Comparison of ENCODE assay signal across 8 mouse cellular contexts in genomic region chr5:113133080-113133491, GRCm38 (mm10). TPM values are rescaled to one million over a fixed set of nuclear protein-coding genes. Genes with fewer than 3 reads are reported as not detected.
DNase-seq lines count a peak whose midpoint lies in the region; ATAC-seq lines count a peak whose summit lies in the region.

No protein-coding gene starts in this region.

- peak; percentile 45 for DNase-seq in embryo, embryonic 9.5 days (ENCODE audit: extremely low spot score)
- DNase-seq in heart, adult 18-20 months = peak; percentile 70 to 88
- DNase-seq in kidney, adult 11 months = peak; percentile 58
- DNase-seq in skeletal muscle tissue, adult 2 months (ENCODE audit: low read depth, low spot score) = peak; percentile 48
- no peak for DNase-seq in cerebellum, adult 11-12 months
- no peak for DNase-seq in spleen, postnatal 4 days (ENCODE audit: low spot score in 2 of 2)

- no peak overlapping the region for H3K4me3 ChIP-seq in lung, embryonic 15.5 days

- H3K36me3 ChIP-seq in lung, embryonic 15.5 days = no peaks in the 10 kb centered on the region

- peak; percentile 75 for ATAC-seq in lung, embryonic 15.5 days (ENCODE audit: borderline replicate concordance, extremely low read depth, low FRiP score, low TSS enrichment)
- ATAC-seq in erythroid progenitor cell, adult 5-6 weeks (replicated peaks; ENCODE audit: low FRiP score, poor library complexity, severe bottlenecking) = no peak

- peaks cover 10% of the 10 kb centered on the region; the same call in 1 of the 2 replicates for H3K27me3 ChIP-seq in lung, embryonic 15.5 days

- peak overlapping the region; percentile 3; the same call in 1 of the 2 replicates for H3K4me2 ChIP-seq in lung, embryonic 15.5 days

- H3K4me1 ChIP-seq in lung, embryonic 15.5 days = peaks cover 61% of the 10 kb centered on the region

- peak overlapping the region; percentile 94 for H3K27ac ChIP-seq in lung, embryonic 15.5 days

- peak overlapping the region; percentile 2; the same call in 1 of the 2 replicates for H3K9ac ChIP-seq in lung, embryonic 15.5 days

- 25% methylated on average over 9 of the region's 9 CpGs for WGBS in lung, embryonic 15.5 days

- no peaks in the 10 kb centered on the region for H3K9me3 ChIP-seq in lung, embryonic 15.5 days

RNA-seq across cellular contexts. Expression of gene Crybb3, which starts 51.7 kb away (rescaled TPM):
- total RNA-seq in heart, adult 18-20 months (2021) = under 1 TPM; 0.23 to 0.55 TPM
- polyA plus RNA-seq in lung, embryonic 15.5 days (2015; fragmentation: Nextera tagmentation; extraction: Ambion mirVana) = 0.42 and 0.57 TPM in 2 replicates
- total RNA-seq in erythroid progenitor cell, adult 5-6 weeks (2015; ENCODE audit: low replicate concordance) = not detected in 2 replicates
- not detected in 2 replicates for total RNA-seq in erythroid progenitor cell, adult 5-6 weeks (2017; ENCODE audit: low replicate concordance)

Comparison
In these comparisons a context has a peak if more than half of its experiments do, and no peak if none do; other contexts are left out.
1. DNase-seq: peak in embryo, embryonic 9.5 days (single experiment), heart, adult 18-20 months (2 of 2), kidney, adult 11 months (single experiment) and skeletal muscle tissue, adult 2 months (single experiment); none in cerebellum, adult 11-12 months (single experiment) and spleen, postnatal 4 days (0 of 2).